Mouse (Mus musculus): ENCODE measurements at regions not wholly inside any gene's neighbourhood (a gene's known extent, or its start where the extent isn't known, plus 50 kb on each side); places are given as distances from the start of the nearest gene placed in this dataset.

- in situ Hi-C loops (cut with MboI, MseI), result no loop called here
Measured at GRCm38 (mm10) chr5:54254005-54254404, 255.7 kb downstream of the Stim2 start.

GRCm38 (mm10) chr5:54258087-54258733 is 259.9 kb downstream of the Stim2 start:
- in situ Hi-C loops (cut with MboI, MseI), result no loop called here

- in situ Hi-C loops (cut with MboI, MseI), result no loop called here
Measured at GRCm38 (mm10) chr5:54264867-54265434, 266.7 kb downstream of the Stim2 start.

- in situ Hi-C loops (cut with MboI, MseI), result no loop called here
Measured at GRCm38 (mm10) chr5:54267905-54268590, 269.7 kb downstream of the Stim2 start.

- in situ Hi-C loops (cut with MboI, MseI), result no loop called here
Measured at GRCm38 (mm10) chr5:54279357-54279756, 281.1 kb downstream of the Stim2 start.

- in situ Hi-C loops (cut with MboI, MseI), result no loop called here
Measured at GRCm38 (mm10) chr5:54280670-54281069, 282.4 kb downstream of the Stim2 start.

- in situ Hi-C loops (cut with MboI, MseI), result no loop called here
Measured at GRCm38 (mm10) chr5:54281121-54281520, 282.8 kb downstream of the Stim2 start.

GRCm38 (mm10) chr5:54290372-54291080 is 292.2 kb downstream of the Stim2 start:
- in situ Hi-C loops (cut with MboI, MseI), result no loop called here

GRCm38 (mm10) chr5:54291940-54292339 is 293.6 kb downstream of the Stim2 start:
- in situ Hi-C loops (cut with MboI, MseI), result no loop called here

GRCm38 (mm10) chr5:54313660-54314279 is 315.5 kb downstream of the Stim2 start:
- in situ Hi-C loops (cut with MboI, MseI), result no loop called here

GRCm38 (mm10) chr5:54330415-54330814 is 332.1 kb downstream of the Stim2 start:
- in situ Hi-C loops (cut with MboI, MseI), result no loop called here

- in situ Hi-C loops (cut with MboI, MseI), result no loop called here
Measured at GRCm38 (mm10) chr5:54342976-54343375, 344.7 kb downstream of the Stim2 start.

- in situ Hi-C loops (cut with MboI, MseI), result no loop called here
Measured at GRCm38 (mm10) chr5:54343432-54343831, 345.1 kb downstream of the Stim2 start.

- in situ Hi-C loops (cut with MboI, MseI), result no loop called here
Measured at GRCm38 (mm10) chr5:54348820-54349596, 350.7 kb downstream of the Stim2 start.

- in situ Hi-C loops (cut with MboI, MseI), result no loop called here
Measured at GRCm38 (mm10) chr5:54349775-54350332, 351.6 kb downstream of the Stim2 start.

GRCm38 (mm10) chr5:54356105-54356504 is 357.8 kb downstream of the Stim2 start:
- in situ Hi-C loops (cut with MboI, MseI), result loop anchor here in 1 of 2 experiments (5.0 kb wide), 1 partner anchor 1421 kb away; no protein-coding TSS in a partner anchor

- in situ Hi-C loops (cut with MboI, MseI), result loop anchor here in 1 of 2 experiments (5.0 kb wide), 1 partner anchor 1420 kb away; no protein-coding TSS in a partner anchor
Measured at GRCm38 (mm10) chr5:54357501-54357900, 359.2 kb downstream of the Stim2 start.

- in situ Hi-C loops (cut with MboI, MseI), result loop anchor here in 1 of 2 experiments (5.0 kb wide), 1 partner anchor 1419 kb away; no protein-coding TSS in a partner anchor
Measured at GRCm38 (mm10) chr5:54358221-54358620, 359.9 kb downstream of the Stim2 start.

All from T-helper 17 cell (primary cell).